Mouse (Mus musculus) limb, embryonic 11.5 days (tissue): ENCODE measurements at regions not wholly inside any gene's neighbourhood (a gene's known extent, or its start where the extent isn't known, plus 50 kb on each side); places are given as distances from the start of the nearest gene placed in this dataset.
A peak's percentile ranks its signal among the peaks of the same experiment; 100 is the strongest.

Experiments
- ATAC-seq: fragments of 200-750 bp; cut with Nextera tagmentation; 2 replicates; pipeline ENCODE4 v1.8.0; 2017; ENCODE audit warnings: low read depth; ENCODE audit not compliant: insufficient number of reproducible peaks, low FRiP score, low TSS enrichment
- DNase-seq: peaks from one replicate; pipeline ENCODE4 v3.0.0-alpha.2; 2015; ENCODE audit warnings: low spot score
- H3K27ac ChIP-seq: fragments of 300-500 bp; sonication (generic); replicated peaks from 2 replicates; pipeline ENCODE4 v1.5.1; 2014; ENCODE audit warnings: low read depth, mild to moderate bottlenecking, low read length
- H3K27me3 ChIP-seq: fragments of 300-500 bp; sonication (generic); 2 replicates; pipeline ENCODE4 v1.6.1; 2014; ENCODE audit warnings: mild to moderate bottlenecking, low read length, mixed read lengths; ENCODE audit not compliant: control insufficient read depth, insufficient read depth
- H3K36me3 ChIP-seq: fragments of 300-500 bp; sonication (generic); 2 replicates; pipeline ENCODE4 v1.6.1; 2014; ENCODE audit warnings: mild to moderate bottlenecking, low read length, moderate library complexity, mixed read lengths; ENCODE audit not compliant: control insufficient read depth, insufficient read depth
- H3K4me1 ChIP-seq: fragments of 300-500 bp; sonication (generic); 2 replicates; pipeline ENCODE4 v1.6.1; 2014; ENCODE audit warnings: low read length, mixed read lengths; ENCODE audit not compliant: control insufficient read depth, insufficient read depth
- H3K4me2 ChIP-seq: fragments of 300-500 bp; sonication (generic); 2 replicates; pipeline ENCODE4 v1.6.1; 2014; ENCODE audit warnings: low read depth, mild to moderate bottlenecking, moderate library complexity; ENCODE audit not compliant: severe bottlenecking
- H3K4me3 ChIP-seq: fragments of 300-500 bp; sonication (generic); 2 replicates; pipeline ENCODE4 v1.5.1; 2014; ENCODE audit warnings: low read depth, low read length
- H3K9ac ChIP-seq: fragments of 300-500 bp; sonication (generic); 2 replicates; pipeline ENCODE4 v1.6.1; 2014; ENCODE audit warnings: mild to moderate bottlenecking, low read length
- H3K9me3 ChIP-seq: fragments of 300-500 bp; sonication (generic); 2 replicates; pipeline ENCODE4 v1.6.1; 2016; ENCODE audit warnings: low read length; ENCODE audit not compliant: control insufficient read depth
- WGBS: fragments of 180-500 bp; shearing (Covaris S2); extraction: QIAGEN DNeasy Blood & Tissue Kit; methylation state at CpG from one replicate; pipeline ENCODE4 v1.1.7; 2014; 5-methylcytosine and 5-hydroxymethylcytosine counted together

GRCm38 (mm10) chr4:142334084-142334483 is 94.9 kb upstream of the Kazn start:
- DNase-seq (no peak), ATAC-seq (no peak; the same call in 1 of the 2 replicates)
- WGBS: 81% methylated on average over 7 of the region's 7 CpGs
- Histone ChIP-seq H3K4me2 (no peak overlapping the region), H3K9ac (no peak overlapping the region), H3K4me1 (no peaks in the 10 kb centered on the region), H3K36me3 (no peaks in the 10 kb centered on the region), H3K9me3 (no peaks in the 10 kb centered on the region), H3K27me3 (no peaks in the 10 kb centered on the region), H3K27ac (no peak overlapping the region), H3K4me3 (no peak overlapping the region)

DNA sequence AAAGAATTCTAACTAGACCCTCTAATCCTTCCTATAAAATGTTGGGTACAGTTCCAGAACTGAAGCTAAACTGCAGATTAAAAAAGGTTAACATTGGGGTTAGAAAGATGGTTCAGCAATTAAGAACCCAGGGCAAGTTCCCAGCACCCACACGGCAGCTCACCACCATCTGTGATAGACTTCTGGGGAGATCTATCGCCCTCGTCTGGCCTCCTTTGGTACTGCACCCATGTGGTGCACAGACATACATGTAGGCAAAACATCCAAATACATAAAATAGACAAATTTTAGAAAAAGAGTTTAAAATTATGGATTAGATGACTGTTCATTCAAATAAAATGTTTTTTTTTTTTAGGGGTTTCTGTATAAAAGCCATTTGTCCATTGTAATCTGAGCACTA is 91.4 kb upstream of the Kazn start:
- Histone ChIP-seq H3K4me1 (no peaks in the 10 kb centered on the region), H3K27me3 (no peaks in the 10 kb centered on the region), H3K4me2 (no peak overlapping the region), H3K9me3 (no peaks in the 10 kb centered on the region; the same call in 1 of the 2 replicates), H3K9ac (no peak overlapping the region), H3K27ac (no peak overlapping the region), H3K4me3 (no peak overlapping the region), H3K36me3 (no peaks in the 10 kb centered on the region)
- WGBS: 89% methylated on average over 3 of the region's 3 CpGs
- ATAC-seq (no peak), DNase-seq (no peak)

DNA sequence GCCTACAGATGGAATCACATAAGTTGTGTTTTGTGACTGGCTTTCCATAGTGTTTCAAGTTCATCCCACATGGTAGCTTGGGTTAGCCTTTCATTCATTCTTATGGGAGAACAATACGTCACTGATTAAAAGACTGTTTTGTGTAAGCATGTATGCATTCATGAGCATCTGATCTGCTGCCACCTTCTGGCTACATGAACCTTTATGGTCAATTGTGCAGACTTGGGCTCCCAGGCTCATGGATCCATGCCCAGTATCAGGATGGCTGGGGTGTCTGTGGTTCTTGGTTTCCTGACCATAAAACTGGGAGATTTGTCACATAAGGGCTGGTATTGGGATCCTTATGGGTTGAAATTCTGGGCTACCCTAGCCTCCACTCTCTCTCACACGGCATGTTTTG is 90.4 kb upstream of the Kazn start:
- Histone ChIP-seq H3K4me2 (no peak overlapping the region), H3K9ac (no peak overlapping the region), H3K27me3 (no peaks in the 10 kb centered on the region), H3K9me3 (no peaks in the 10 kb centered on the region; the same call in 1 of the 2 replicates), H3K4me3 (no peak overlapping the region), H3K27ac (no peak overlapping the region), H3K36me3 (no peaks in the 10 kb centered on the region), H3K4me1 (no peaks in the 10 kb centered on the region)
- DNase-seq (no peak), ATAC-seq (no peak)
- WGBS: 91% methylated on average over 2 of the region's 2 CpGs

DNA sequence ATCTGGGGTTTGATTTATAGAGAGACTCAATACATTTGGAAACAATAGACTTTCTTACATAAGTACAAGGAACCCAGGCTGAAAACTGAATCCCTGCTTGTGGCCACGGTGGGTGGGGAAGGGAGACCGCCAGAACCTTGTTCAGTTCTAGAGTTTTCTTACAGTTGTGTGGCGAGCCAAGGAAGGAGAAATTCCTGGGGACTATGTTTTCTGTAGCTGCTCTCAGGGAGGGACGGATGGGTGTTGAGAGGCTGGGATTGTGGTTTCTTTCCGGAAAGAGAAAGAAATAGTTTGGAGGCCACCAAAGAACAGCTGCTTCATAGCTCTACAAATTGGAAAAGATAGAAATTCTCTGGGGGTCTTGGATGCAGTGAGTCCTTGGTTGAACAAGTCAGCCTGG is 87.3 kb upstream of the Kazn start:
- H3K9me3 ChIP-seq: no peaks in the 10 kb centered on the region; the same call in 1 of the 2 replicates
- 93% methylated on average over 5 of the region's 5 CpGs for WGBS
- ATAC-seq (no peak), DNase-seq (no peak)
- no peak overlapping the region for H3K4me3 ChIP-seq
- no peaks in the 10 kb centered on the region for H3K27me3 ChIP-seq
- H3K36me3 ChIP-seq: no peaks in the 10 kb centered on the region
- no peak overlapping the region for H3K9ac ChIP-seq
- no peak overlapping the region for H3K4me2 ChIP-seq
- H3K27ac ChIP-seq: no peak overlapping the region
- H3K4me1 ChIP-seq: no peaks in the 10 kb centered on the region

DNA sequence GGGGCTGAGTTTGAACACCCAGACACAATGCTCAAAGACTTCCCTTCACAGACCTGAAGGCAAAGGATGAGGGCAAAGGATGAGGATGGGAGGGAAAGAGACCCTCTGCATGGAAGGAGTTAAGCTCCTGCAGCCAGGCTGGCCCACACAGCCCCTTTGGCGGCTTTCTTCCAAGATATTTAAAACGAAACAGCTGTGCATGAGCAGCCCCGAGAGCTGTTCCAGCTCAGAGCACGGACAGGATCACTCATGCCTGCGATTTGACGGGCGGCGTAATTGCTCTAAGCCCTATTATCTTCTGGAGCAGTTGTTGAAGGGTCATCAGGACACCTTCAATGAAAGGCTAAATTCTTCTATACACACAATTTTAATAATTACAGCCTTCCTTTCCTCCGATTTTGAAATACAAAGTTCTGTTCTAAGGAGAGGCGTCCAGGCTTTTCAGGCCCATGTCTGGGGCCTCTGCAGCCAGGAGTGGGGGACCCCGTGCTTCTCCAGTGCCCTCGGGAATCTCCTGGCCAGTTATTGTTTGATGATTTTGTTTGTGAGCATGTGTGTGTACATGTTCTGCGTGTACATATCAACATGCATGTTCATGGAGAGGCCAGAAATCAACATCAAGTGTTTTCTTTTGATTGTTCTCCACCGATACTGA is 82.1 kb upstream of the Kazn start:
- no peak for ATAC-seq
- H3K4me2 ChIP-seq: no peak overlapping the region
- 0 out of 2 replicates have a peak, but pooled peaks cover 2% of the 10 kb centered on the region for H3K4me1 ChIP-seq
- H3K27me3 ChIP-seq: no peaks in the 10 kb centered on the region
- no peaks in the 10 kb centered on the region for H3K9me3 ChIP-seq
- no peak overlapping the region for H3K4me3 ChIP-seq
- H3K36me3 ChIP-seq: no peaks in the 10 kb centered on the region
- WGBS: 39% methylated on average over 14 of the region's 14 CpGs
- no peak overlapping the region for H3K9ac ChIP-seq
- peak; percentile 57 for DNase-seq
- H3K27ac ChIP-seq: no peak overlapping the region

DNA sequence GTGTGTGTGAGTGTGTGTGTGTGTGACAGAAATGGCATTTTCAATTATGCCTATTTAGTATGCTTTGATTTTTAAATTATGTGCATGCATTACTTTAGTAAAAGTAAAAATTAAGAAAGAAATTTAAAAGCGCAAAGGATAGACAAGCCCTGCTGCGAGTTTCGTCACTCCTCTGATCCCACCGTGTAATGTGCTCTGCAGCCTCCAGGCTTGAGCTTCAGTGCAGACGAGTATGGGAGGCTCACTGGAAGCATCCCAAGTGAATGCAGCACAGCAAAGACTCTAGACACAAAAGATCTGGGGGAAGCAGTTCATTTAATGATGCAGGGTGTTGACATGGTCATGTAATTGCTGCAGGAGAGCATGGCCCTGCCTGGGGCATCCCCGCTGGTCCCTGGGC is 71.1 kb upstream of the Kazn start:
- Histone ChIP-seq H3K4me1 (0 out of 2 replicates have a peak, but pooled peaks cover 6% of the 10 kb centered on the region), H3K36me3 (no peaks in the 10 kb centered on the region), H3K27me3 (no peaks in the 10 kb centered on the region), H3K27ac (no peak overlapping the region), H3K4me2 (no peak overlapping the region), H3K9ac (no peak overlapping the region), H3K9me3 (peaks cover 9% of the 10 kb centered on the region; the same call in 1 of the 2 replicates), H3K4me3 (no peak overlapping the region)
- DNase-seq (no peak), ATAC-seq (no peak)
- WGBS: 87% methylated on average over 6 of the region's 6 CpGs

GRCm38 (mm10) chr4:142308271-142308670 is 69.1 kb upstream of the Kazn start:
- Histone ChIP-seq H3K36me3 (no peaks in the 10 kb centered on the region), H3K9me3 (peaks cover 9% of the 10 kb centered on the region; the same call in 1 of the 2 replicates), H3K4me2 (no peak overlapping the region), H3K9ac (no peak overlapping the region), H3K4me1 (0 out of 2 replicates have a peak, but pooled peaks cover 6% of the 10 kb centered on the region), H3K4me3 (no peak overlapping the region), H3K27ac (no peak overlapping the region), H3K27me3 (no peaks in the 10 kb centered on the region)
- WGBS: 86% methylated on average over 7 of the region's 7 CpGs
- DNase-seq (no peak), ATAC-seq (no peak)

DNA sequence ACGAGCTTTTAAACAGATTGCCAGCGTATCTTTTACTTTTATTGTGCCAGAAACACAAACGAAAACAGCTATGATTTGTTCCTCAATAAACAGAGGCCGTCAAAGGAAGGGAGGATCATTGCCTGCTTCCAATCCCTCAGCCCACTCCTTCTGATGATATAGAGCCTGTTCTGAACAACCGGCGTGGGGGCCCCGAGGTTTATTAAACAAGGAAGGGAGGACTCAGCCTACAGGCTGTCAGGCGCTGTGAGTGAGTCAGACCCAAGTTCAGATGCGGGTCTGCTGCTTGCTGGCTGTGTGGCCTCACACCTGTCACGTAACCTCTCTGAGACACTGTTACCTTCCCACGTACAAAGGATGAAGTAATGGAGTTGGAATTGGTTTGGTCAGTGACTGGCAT is 68.1 kb upstream of the Kazn start:
- no peaks in the 10 kb centered on the region for H3K36me3 ChIP-seq
- no peak overlapping the region for H3K9ac ChIP-seq
- peaks cover 6% of the 10 kb centered on the region; the same call in 1 of the 2 replicates for H3K4me1 ChIP-seq
- no peak overlapping the region for H3K4me2 ChIP-seq
- peaks cover 9% of the 10 kb centered on the region; the same call in 1 of the 2 replicates for H3K9me3 ChIP-seq
- no peak overlapping the region for H3K4me3 ChIP-seq
- ATAC-seq (no peak), DNase-seq (no peak)
- WGBS: 39% methylated on average over 11 of the region's 11 CpGs
- H3K27me3 ChIP-seq: no peaks in the 10 kb centered on the region
- H3K27ac ChIP-seq: no peak overlapping the region

- no peak overlapping the region for H3K4me2 ChIP-seq
- H3K4me3 ChIP-seq: no peak overlapping the region
- H3K9me3 ChIP-seq: peaks cover 3% of the 10 kb centered on the region; the same call in 1 of the 2 replicates
- H3K4me1 ChIP-seq: peaks cover 15% of the 10 kb centered on the region; the same call in 1 of the 2 replicates
- WGBS: 40% methylated on average over 14 of the region's 14 CpGs
- H3K9ac ChIP-seq: no peak overlapping the region
- ATAC-seq (no peak), DNase-seq (peak; percentile 56)
- H3K36me3 ChIP-seq: no peaks in the 10 kb centered on the region
- H3K27me3 ChIP-seq: no peaks in the 10 kb centered on the region
- no peak overlapping the region for H3K27ac ChIP-seq
Observed at GRCm38 (mm10) chr4:142306076-142306475, 66.9 kb upstream of the Kazn start.
